Mouse (Mus musculus) liver, embryonic 14.5 days (tissue): ENCODE measurements around the gene Lsamp. TPM values are rescaled to one million over a fixed set of nuclear protein-coding genes. Genes with fewer than 3 reads are reported as not detected.

ENCODE experiments used
- ATAC-seq: fragments of 200-750 bp; cut with Nextera tagmentation; 2 replicates; pipeline ENCODE4 v1.8.0; 2017; ENCODE audit warnings: moderate number of reproducible peaks, mild to moderate bottlenecking, moderate library complexity; ENCODE audit not compliant: insufficient read depth
- DNase-seq, 3 experiments: peaks; one replicate each; pipeline ENCODE4 v3.0.0-alpha.2; 2012 to 2013; ENCODE audit warnings: low read depth in 3 of 3, low spot score in 3 of 3
- H3K27ac ChIP-seq: fragments of 300-500 bp; sonication (generic); 2 replicates; pipeline ENCODE4 v1.5.1; 2014; ENCODE audit warnings: moderate library complexity, mild to moderate bottlenecking, control low read depth, inconsistent platforms
- H3K27me3 ChIP-seq: fragments of 300-500 bp; sonication (generic); 2 replicates; pipeline ENCODE4 v1.6.1; 2014; ENCODE audit warnings: mild to moderate bottlenecking, low read length, moderate library complexity; ENCODE audit not compliant: control insufficient read depth, insufficient read depth
- H3K36me3 ChIP-seq: fragments of 300-500 bp; sonication (generic); replicated peaks from 2 replicates; pipeline ENCODE4 v1.6.1; 2014; ENCODE audit warnings: low read depth; ENCODE audit not compliant: control insufficient read depth, insufficient read depth
- H3K4me1 ChIP-seq, 2 experiments: fragments of 200-500 bp in 1 of 2; fragments of 300-500 bp in 1 of 2; sonication (generic) in 1 of 2; replicated peaks; 2 replicates each; pipeline ENCODE4 v1.6.1; 2012 to 2014; ENCODE audit warnings: antibody characterized with exemption in 1 of 2, inconsistent platforms in 1 of 2, low read length in 1 of 2; ENCODE audit not compliant: control insufficient read depth in 2 of 2, insufficient read depth in 2 of 2
- H3K4me2 ChIP-seq: fragments of 300-500 bp; sonication (generic); 2 replicates; pipeline ENCODE4 v1.6.1; 2014; ENCODE audit warnings: low read depth, mild to moderate bottlenecking, control low read depth, moderate library complexity
- H3K4me3 ChIP-seq, 2 experiments: fragments of 200-500 bp in 1 of 2; fragments of 300-500 bp in 1 of 2; sonication (generic) in 1 of 2; 2 replicates each; pipeline ENCODE4 v1.5.1; 2012 to 2014; ENCODE audit warnings: low read depth in 2 of 2, low read length in 2 of 2, mild to moderate bottlenecking in 2 of 2, control low read depth in 1 of 2, inconsistent platforms in 1 of 2, moderate library complexity in 1 of 2; ENCODE audit not compliant: insufficient read depth in 1 of 2
- H3K9ac ChIP-seq: fragments of 300-500 bp; sonication (generic); replicated peaks from 2 replicates; pipeline ENCODE4 v1.6.1; 2014; ENCODE audit warnings: mild to moderate bottlenecking, control low read depth, moderate library complexity
- H3K9me3 ChIP-seq: fragments of 300-500 bp; sonication (generic); 2 replicates; pipeline ENCODE4 v1.6.1; 2016; ENCODE audit warnings: low read length, mixed read lengths; ENCODE audit not compliant: control insufficient read depth
- CTCF ChIP-seq: IDR thresholded peaks from 2 replicates; pipeline ENCODE4 v1.5.1; 2016; ENCODE audit warnings: antibody characterized with exemption, low read depth, control low read depth
- EP300 ChIP-seq: IDR thresholded peaks from 2 replicates; pipeline ENCODE4 v1.6.1; 2016; ENCODE audit warnings: antibody characterized with exemption, low read depth
- WGBS: fragments of 180-500 bp; shearing (Covaris S2); extraction: QIAGEN DNeasy Blood & Tissue Kit; methylation state at CpG from one replicate; pipeline ENCODE4 v1.1.7; 2014; ENCODE audit not compliant: insufficient replicate concordance; 5-methylcytosine and 5-hydroxymethylcytosine counted together
- polyA plus RNA-seq, 2 experiments: library from polyadenylated mRNA; depleted of rRNA in 1 of 2; stranded (reverse) in 1 of 2; unstranded in 1 of 2; fragments of >200 nt; fragmentation: Nextera tagmentation in 1 of 2; extraction: Ambion mirVana in 1 of 2; gene quantifications; 2 replicates each; pipeline versions ENCODE4 v1.2.1 to v1.2.3; 2012 to 2014

Gene Lsamp
- polyA plus RNA-seq, 2 experiments: 0.03 to 0.06 TPM

DNA sequence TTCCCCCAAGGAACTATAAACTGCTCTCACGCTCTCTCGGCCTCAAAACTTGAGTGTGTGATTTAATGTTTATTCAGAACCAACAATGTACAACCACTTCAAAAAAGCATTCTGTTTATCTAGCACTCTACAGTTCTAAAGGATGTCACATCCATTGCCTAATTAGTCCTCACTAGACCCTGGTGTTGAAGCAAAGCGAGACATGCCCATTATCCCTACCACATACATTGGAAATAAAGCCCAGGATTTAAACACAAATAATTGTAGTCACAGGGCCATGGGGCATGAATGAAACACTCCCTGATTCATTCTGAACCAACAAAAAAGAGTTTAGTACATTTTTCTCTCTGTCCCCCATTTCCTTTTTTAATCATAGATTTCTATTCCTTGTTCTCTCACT lies 1567.0 kb downstream of the Lsamp start:
- ATAC-seq: no peak

DNA sequence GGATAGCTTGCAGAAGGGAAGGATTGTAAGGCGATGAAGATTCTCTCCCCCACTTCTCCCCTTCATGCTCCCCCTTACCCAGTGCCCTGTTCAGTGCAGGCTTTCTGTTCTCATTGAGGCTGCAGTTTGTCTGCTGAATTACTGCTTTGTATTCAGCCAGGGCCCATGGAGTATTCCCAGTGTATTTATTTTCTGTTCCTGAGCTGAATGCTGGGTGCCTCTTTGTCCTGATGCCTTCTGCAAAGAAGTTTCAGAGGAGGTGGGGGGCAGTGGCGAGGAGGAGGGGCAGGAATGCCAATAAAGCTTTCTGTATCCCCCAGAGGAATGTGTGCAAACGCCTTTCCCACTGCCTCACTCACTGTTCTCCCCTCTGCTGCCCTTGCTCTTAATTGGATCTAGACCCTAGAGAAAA lies 1567.7 kb downstream of the Lsamp start:
- Histone ChIP-seq H3K9ac (no peak overlapping the region), H3K36me3 (no peaks in the 10 kb centered on the region), H3K9me3 (no peaks in the 10 kb centered on the region), H3K27ac (no peak overlapping the region), H3K4me1 (no peaks in the 10 kb centered on the region), H3K4me2 (no peak overlapping the region), H3K4me3 (no peak overlapping the region), H3K27me3 (no peaks in the 10 kb centered on the region)
- whole genome bisulfite sequencing: 26% methylated on average over 3 of the region's 3 CpGs
- DNase-seq (no peak), ATAC-seq (no peak)
- TF ChIP-seq CTCF: no peak
- no peak for TF ChIP-seq EP300

More for the DNA sequence above, 1567.0 kb downstream of the Lsamp start:
- H3K4me3 ChIP-seq: no peak overlapping the region
- DNase-seq: no peak
- WGBS: 62% methylated on average over 3 of the region's 3 CpGs
- H3K9ac ChIP-seq: no peak overlapping the region
- TF ChIP-seq EP300: no peak
- no peak for TF ChIP-seq CTCF
- no peaks in the 10 kb centered on the region for H3K36me3 ChIP-seq
- no peaks in the 10 kb centered on the region for H3K27me3 ChIP-seq
- H3K27ac ChIP-seq: no peak overlapping the region
- no peak overlapping the region for H3K4me2 ChIP-seq
- H3K4me1 ChIP-seq: no peaks in the 10 kb centered on the region
- H3K9me3 ChIP-seq: no peaks in the 10 kb centered on the region

DNA sequence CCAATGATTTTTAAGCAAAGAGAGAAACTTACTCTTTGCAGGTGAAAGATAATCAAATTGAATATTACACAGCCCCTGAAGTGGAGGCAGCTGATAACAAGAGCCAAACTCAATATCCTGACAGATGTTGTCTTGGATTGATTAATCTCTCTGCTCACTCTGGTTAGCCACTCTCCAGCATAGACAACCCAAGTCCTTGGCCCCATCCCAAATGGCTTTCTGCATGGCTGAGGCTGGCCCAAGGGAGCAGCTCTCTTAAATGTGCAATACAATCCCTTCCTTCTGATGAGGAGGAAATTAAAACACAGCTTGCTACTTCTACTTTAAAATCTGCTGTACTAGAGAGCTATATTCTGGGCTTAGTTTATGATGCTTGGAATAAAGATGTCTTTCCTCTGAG lies 1572.9 kb downstream of the Lsamp start:
- no peak for TF ChIP-seq EP300
- TF ChIP-seq CTCF: no peak
- DNase-seq (no peak), ATAC-seq (no peak)
- Histone ChIP-seq H3K27me3 (no peaks in the 10 kb centered on the region), H3K9ac (no peak overlapping the region), H3K9me3 (no peaks in the 10 kb centered on the region), H3K27ac (no peak overlapping the region), H3K36me3 (no peaks in the 10 kb centered on the region), H3K4me2 (no peak overlapping the region), H3K4me3 (no peak overlapping the region), H3K4me1 (no peaks in the 10 kb centered on the region)

DNA sequence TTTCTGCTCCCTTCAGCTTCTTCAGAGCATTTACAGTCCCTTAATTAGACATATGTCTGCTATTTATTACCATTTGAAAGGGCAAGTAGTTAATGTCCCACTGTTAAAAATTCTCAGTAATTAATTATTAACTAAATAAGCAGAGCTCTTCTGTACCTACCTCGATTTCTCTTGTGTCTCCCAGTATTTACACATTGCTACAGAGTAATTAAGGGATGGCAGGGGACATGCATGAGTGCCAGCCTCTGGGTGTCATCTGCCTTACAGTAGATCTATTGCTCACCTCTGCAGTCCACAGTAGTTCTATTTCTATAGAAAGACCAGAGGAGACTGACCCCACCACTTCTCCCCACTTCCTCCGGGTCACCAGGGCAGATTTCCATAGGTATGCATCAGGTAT lies 1581.1 kb downstream of the Lsamp start:
- 36% methylated on average over 2 of the region's 2 CpGs for WGBS
- TF ChIP-seq EP300: no peak
- TF ChIP-seq CTCF: no peak
- Histone ChIP-seq H3K4me1 (no peaks in the 10 kb centered on the region), H3K4me3 (no peak overlapping the region), H3K36me3 (no peaks in the 10 kb centered on the region), H3K9ac (no peak overlapping the region), H3K9me3 (no peaks in the 10 kb centered on the region), H3K27ac (no peak overlapping the region), H3K4me2 (no peak overlapping the region), H3K27me3 (no peaks in the 10 kb centered on the region)
- no peak for ATAC-seq
- DNase-seq: no peak

DNA sequence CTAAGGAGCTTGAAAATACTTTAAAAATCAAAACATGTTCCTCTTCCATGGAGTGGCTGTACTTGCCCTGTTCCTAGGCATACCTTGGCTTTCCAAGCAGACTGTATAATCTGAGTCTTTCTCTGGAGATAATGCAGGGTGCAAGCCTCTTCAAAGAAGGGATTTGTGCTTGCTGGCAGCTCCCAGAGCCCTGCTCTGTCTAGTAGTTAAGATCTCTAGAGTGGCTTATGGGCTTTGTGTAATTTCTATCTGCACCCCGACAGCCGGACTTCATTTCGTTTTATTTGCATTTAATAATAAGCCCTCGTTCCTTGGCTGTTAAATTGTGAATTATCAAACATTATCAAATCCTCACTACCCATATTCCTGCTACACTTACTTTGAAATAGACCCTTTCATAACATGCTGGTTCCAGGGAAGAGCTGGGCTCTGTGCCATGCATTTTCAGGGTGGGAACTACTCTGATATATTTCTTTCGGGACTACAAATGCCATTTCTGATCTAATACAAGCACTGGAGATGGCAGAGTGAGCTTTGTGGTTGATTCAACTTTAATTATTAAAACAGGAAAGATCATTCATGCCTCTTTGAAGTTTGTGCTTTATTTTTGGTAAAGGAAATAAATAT lies 1604.6 kb downstream of the Lsamp start:
- ATAC-seq (no peak), DNase-seq (no peak)
- no peak for TF ChIP-seq EP300
- TF ChIP-seq CTCF: no peak
- no peak overlapping the region for H3K9ac ChIP-seq
- H3K4me3 ChIP-seq: no peak overlapping the region
- 69% methylated on average over 5 of the region's 5 CpGs for WGBS
- H3K27me3 ChIP-seq: no peaks in the 10 kb centered on the region
- no peaks in the 10 kb centered on the region for H3K36me3 ChIP-seq
- H3K4me2 ChIP-seq: no peak overlapping the region
- H3K4me1 ChIP-seq: no peaks in the 10 kb centered on the region
- H3K27ac ChIP-seq: no peak overlapping the region
- no peaks in the 10 kb centered on the region for H3K9me3 ChIP-seq
